ENCODE assay signal across 9 mouse cellular contexts in genomic region chr11:76167079-76167765, GRCm38 (mm10). TPM values are rescaled to one million over a fixed set of nuclear protein-coding genes. Genes with fewer than 3 reads are reported as not detected.
A peak's percentile ranks its signal among the peaks of the same experiment; 100 is the strongest.
DNase-seq lines count a peak whose midpoint lies in the region; ATAC-seq lines count a peak whose summit lies in the region.
"Had no signal": no experiment of that assay in that cellular context is flagged by ENCODE, and none has a peak within 500 bp of the region (broad histone marks: within the 10 kb centered on the region; RNA-seq: fewer than 3 reads in every experiment).

No protein-coding gene starts in this region.

- H3K9me3 ChIP-seq in kidney, embryonic 15.5 days (replicated peaks), result no peaks in the 10 kb centered on the region
- H3K9me3 ChIP-seq: stomach, embryonic 15.5 days had no signal

- intact Hi-C loops in left cerebral cortex, postnatal 14 days (cut with DNase I), result loop anchor here (2.0 to 10.0 kb wide), 3 partner anchors 80 to 384 kb away; no protein-coding TSS in a partner anchor

- no peaks in the 10 kb centered on the region for H3K27me3 ChIP-seq in kidney, embryonic 15.5 days
- H3K27me3 ChIP-seq: stomach, embryonic 15.5 days had no signal

- 31% methylated on average over 5 of the region's 5 CpGs for WGBS in kidney, embryonic 15.5 days

- no peak for ATAC-seq in kidney, embryonic 15.5 days (replicated peaks; ENCODE audit: low FRiP score)
- peak; percentile 58; the same call in 1 of the 2 replicates for ATAC-seq in neutrophil, adult 5-6 weeks (ENCODE audit: extremely low read depth, insufficient number of reproducible peaks, low FRiP score, poor library complexity, severe bottlenecking)

- H3K36me3 ChIP-seq in kidney, embryonic 15.5 days, result peaks cover 20% of the 10 kb centered on the region

- no peak overlapping the region for H3K27ac ChIP-seq in kidney, embryonic 15.5 days
- H3K27ac ChIP-seq: stomach, embryonic 15.5 days had no signal

- H3K4me3 ChIP-seq in kidney, embryonic 15.5 days (replicated peaks), result no peak overlapping the region
- H3K4me3 ChIP-seq: stomach, embryonic 15.5 days had no signal

- H3K4me2 ChIP-seq in kidney, embryonic 15.5 days, result no peak overlapping the region
- H3K4me2 ChIP-seq: stomach, embryonic 15.5 days had no signal

- H3K4me1 ChIP-seq in kidney, embryonic 15.5 days, result no peaks in the 10 kb centered on the region

- peak; percentile 73 for DNase-seq in kidney, adult 18-20 months
- peak; percentile 91 for DNase-seq in NIH3T3 (ENCODE audit: low read depth)
- peak; percentile 82 to 86 for DNase-seq in cerebellum, postnatal 10 days
- peak; percentile 29 for DNase-seq in gastrocnemius, postnatal 25 days
- DNase-seq in left cerebral cortex, postnatal 14 days (ENCODE audit: low spot score in 2 of 2), result peak; percentile 70 to 84
- DNase-seq in thymus, postnatal 14 days, result peak; percentile 70

- no peak overlapping the region for H3K9ac ChIP-seq in kidney, embryonic 15.5 days
- H3K9ac ChIP-seq: stomach, embryonic 15.5 days had no signal

RNA-seq across cellular contexts. Expression of gene Vps53, which starts 12.2 kb away (rescaled TPM):
- 36.6 and 41.7 TPM in 2 replicates for polyA plus RNA-seq in kidney, embryonic 15.5 days (2015; fragmentation: Nextera tagmentation; extraction: Ambion mirVana)
- 10 to 100 TPM; 19.9 to 22.6 TPM for total RNA-seq in gastrocnemius, postnatal 25 days (2021)
- 10 to 100 TPM; 67.5 to 77.7 TPM for total RNA-seq in left cerebral cortex, postnatal 14 days (2021)
- 26.3 and 28.9 TPM in 2 replicates for total RNA-seq in neutrophil, adult 5-6 weeks (2017)

RNA-seq across cellular contexts. Expression of gene Fam57a, which starts 12.2 kb away (rescaled TPM):
- 27.0 and 29.0 TPM in 2 replicates for polyA plus RNA-seq in kidney, embryonic 15.5 days (2015; fragmentation: Nextera tagmentation; extraction: Ambion mirVana)
- 1 to 10 TPM; 1.6 to 2.8 TPM for total RNA-seq in gastrocnemius, postnatal 25 days (2021)
- 10 to 100 TPM; 17.4 to 17.6 TPM for total RNA-seq in left cerebral cortex, postnatal 14 days (2021)
- total RNA-seq in neutrophil, adult 5-6 weeks (2017), result 1.2 and 1.4 TPM in 2 replicates

RNA-seq across cellular contexts. Expression of gene Dbil5, which starts 50.2 kb away (rescaled TPM):
- 0.97 and 1.5 TPM in 2 replicates for polyA plus RNA-seq in kidney, embryonic 15.5 days (2015; fragmentation: Nextera tagmentation; extraction: Ambion mirVana)
- total RNA-seq in gastrocnemius, postnatal 25 days (2021), result under 1 TPM in 1 of 2 experiments, not detected in 1; 0.51 TPM
- total RNA-seq in left cerebral cortex, postnatal 14 days (2021), result under 1 TPM; 0.85 to 0.90 TPM
- total RNA-seq in neutrophil, adult 5-6 weeks (2017), result 2.3 TPM in 1 of 2 replicates, not detected in the other

RNA-seq across cellular contexts. Expression of gene Gemin4, which starts 50.2 kb away (rescaled TPM):
- polyA plus RNA-seq in kidney, embryonic 15.5 days (2015; fragmentation: Nextera tagmentation; extraction: Ambion mirVana), result 28.3 and 37.7 TPM in 2 replicates
- 1 to 10 TPM; 1.4 to 1.5 TPM for total RNA-seq in gastrocnemius, postnatal 25 days (2021)
- total RNA-seq in left cerebral cortex, postnatal 14 days (2021), result 1 to 10 TPM; 5.7 to 8.3 TPM
- 5.2 and 5.4 TPM in 2 replicates for total RNA-seq in neutrophil, adult 5-6 weeks (2017)

Comparison
In these comparisons a context has a peak if more than half of its experiments do, and no peak if none do; other contexts are left out.
1. DNase-seq: peak in every context shown above with its lines; median percentile 91 in NIH3T3; 84 in cerebellum, postnatal 10 days; 77 in left cerebral cortex, postnatal 14 days; 73 in kidney, adult 18-20 months; 70 in thymus, postnatal 14 days; 29 in gastrocnemius, postnatal 25 days.